Mouse (Mus musculus) neural tube, embryonic 12.5 days (tissue): ENCODE results near the gene Dok3. TPM values are rescaled to one million over a fixed set of nuclear protein-coding genes. Genes with fewer than 3 reads are reported as not detected.
A peak's percentile ranks its signal among the peaks of the same experiment; 100 is the strongest.
"Not testable (repeated sequence)": the region's sequence is repeated elsewhere in the genome, so short reads cannot be mapped to it uniquely, and the experiment has no call there.

Source experiments
- ATAC-seq: fragments of 200-750 bp; cut with Nextera tagmentation; 2 replicates; pipeline ENCODE4 v1.8.0; 2017; ENCODE audit warnings: low read depth, mild to moderate bottlenecking, moderate TSS enrichment, moderate library complexity; ENCODE audit not compliant: low FRiP score
- H3K27ac ChIP-seq: fragments of 300-500 bp; sonication (generic); 2 replicates; pipeline ENCODE4 v1.5.1; 2016
- H3K27me3 ChIP-seq: fragments of 300-500 bp; sonication (generic); replicated peaks from 2 replicates; pipeline ENCODE4 v1.6.1; 2016; ENCODE audit warnings: mild to moderate bottlenecking
- H3K36me3 ChIP-seq: fragments of 300-500 bp; sonication (generic); 2 replicates; pipeline ENCODE4 v1.6.1; 2016; ENCODE audit warnings: mild to moderate bottlenecking
- H3K4me1 ChIP-seq: fragments of 300-500 bp; sonication (generic); 2 replicates; pipeline ENCODE4 v1.6.1; 2016
- H3K4me2 ChIP-seq: fragments of 300-500 bp; sonication (generic); replicated peaks from 2 replicates; pipeline ENCODE4 v1.6.1; 2016; ENCODE audit warnings: mild to moderate bottlenecking
- H3K4me3 ChIP-seq: fragments of 300-500 bp; sonication (generic); 2 replicates; pipeline ENCODE4 v1.5.1; 2016
- H3K9ac ChIP-seq: fragments of 300-500 bp; sonication (generic); 2 replicates; pipeline ENCODE4 v1.6.1; 2016; ENCODE audit warnings: mild to moderate bottlenecking
- H3K9me3 ChIP-seq: fragments of 300-500 bp; sonication (generic); 2 replicates; pipeline ENCODE4 v1.6.1; 2016; ENCODE audit warnings: mild to moderate bottlenecking
- WGBS: fragments of 180-500 bp; shearing (Covaris S2); methylation state at CpG from one replicate; pipeline ENCODE4 v1.1.7; 2016; 5-methylcytosine and 5-hydroxymethylcytosine counted together
- polyA plus RNA-seq: library from polyadenylated mRNA; unstranded; fragments of >200 nt; fragmentation: Nextera tagmentation; extraction: Ambion mirVana; gene quantifications from 2 replicates; pipeline ENCODE4 v1.2.1, GENCODE M21; 2016

The Dok3 gene
- polyA plus RNA-seq, result 3.7 and 4.3 TPM in 2 replicates

DNA sequence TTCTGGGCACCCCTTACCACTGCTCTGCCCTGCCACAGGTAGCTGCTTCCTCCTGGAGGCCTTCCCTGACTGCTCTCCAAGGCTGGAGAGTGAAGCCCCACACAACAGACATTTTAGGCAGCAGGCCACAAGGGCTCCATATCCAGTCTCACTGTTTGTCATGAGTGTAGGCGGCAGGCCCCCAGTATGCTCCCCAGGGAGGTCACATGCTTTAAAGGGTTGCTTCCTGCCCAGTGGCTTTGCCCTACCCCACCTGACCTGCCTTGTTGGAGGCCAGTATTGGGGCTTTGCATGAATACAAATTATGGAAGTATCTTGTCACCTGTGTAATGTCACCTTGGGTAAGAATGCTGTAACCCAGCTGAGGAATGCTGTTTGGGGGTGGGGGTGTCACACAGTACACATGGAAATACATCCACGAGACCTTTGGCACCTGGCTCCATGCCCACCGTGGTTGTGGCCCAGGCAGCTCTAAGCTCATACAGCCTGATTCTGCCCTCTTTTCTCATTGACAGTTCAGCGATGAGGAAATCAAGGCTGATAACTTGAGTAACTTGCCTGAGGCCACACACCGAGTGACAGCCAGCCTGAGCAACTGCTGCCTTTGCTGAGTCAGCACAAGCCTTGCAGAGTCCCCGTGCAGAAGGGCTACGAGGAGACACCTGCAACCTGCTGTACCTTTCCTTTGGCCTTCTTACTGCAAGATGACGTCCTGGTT lies at the start of gene Dok3:
TSS of gene Dok3 (minus strand) at position 99 of the 718 bp plus-strand sequence.
- H3K4me2 ChIP-seq, result no peak within 1 kb of the TSS
- no peak for ATAC-seq
- no peaks in the 10 kb centered on the region for H3K27me3 ChIP-seq
- no peaks in the 10 kb centered on the region for H3K4me1 ChIP-seq
- 90% methylated on average over 8 of the region's 8 CpGs for WGBS
- peaks cover 54% of the 10 kb centered on the region for H3K36me3 ChIP-seq
- H3K9ac ChIP-seq, result no peak within 1 kb of the TSS
- no peak within 1 kb of the TSS for H3K27ac ChIP-seq
- H3K4me3 ChIP-seq, result no peak within 1 kb of the TSS
- no peaks in the 10 kb centered on the region for H3K9me3 ChIP-seq

DNA sequence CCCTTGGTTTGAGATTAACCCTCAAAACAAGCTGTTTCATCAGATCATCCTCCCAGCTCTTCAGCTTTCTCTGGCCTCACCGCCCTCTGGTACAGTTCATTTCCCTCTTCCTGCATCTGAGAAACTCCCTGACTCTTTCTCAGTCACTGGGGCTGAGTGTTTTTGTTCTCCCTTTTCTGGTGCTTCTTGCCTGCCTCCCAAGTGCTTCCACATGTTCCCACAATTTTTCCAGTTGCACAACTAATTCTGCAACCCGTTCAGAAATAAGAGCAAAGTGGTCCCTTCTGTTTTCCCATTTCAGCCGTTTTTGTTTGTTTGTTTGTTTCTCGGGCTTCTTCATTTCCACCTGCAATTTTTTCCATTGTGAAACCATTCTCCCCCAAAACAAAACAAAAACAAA lies 49.0 kb upstream of the Dok3 start:
- Histone ChIP-seq H3K4me2 (no peak overlapping the region), H3K27me3 (no peaks in the 10 kb centered on the region), H3K4me1 (no peaks in the 10 kb centered on the region), H3K9me3 (no peaks in the 10 kb centered on the region), H3K27ac (no peak overlapping the region), H3K36me3 (no peaks in the 10 kb centered on the region), H3K4me3 (no peak overlapping the region), H3K9ac (no peak overlapping the region)
- no peak for ATAC-seq
- WGBS, result 82% methylated on average over 4 of the region's 4 CpGs

DNA sequence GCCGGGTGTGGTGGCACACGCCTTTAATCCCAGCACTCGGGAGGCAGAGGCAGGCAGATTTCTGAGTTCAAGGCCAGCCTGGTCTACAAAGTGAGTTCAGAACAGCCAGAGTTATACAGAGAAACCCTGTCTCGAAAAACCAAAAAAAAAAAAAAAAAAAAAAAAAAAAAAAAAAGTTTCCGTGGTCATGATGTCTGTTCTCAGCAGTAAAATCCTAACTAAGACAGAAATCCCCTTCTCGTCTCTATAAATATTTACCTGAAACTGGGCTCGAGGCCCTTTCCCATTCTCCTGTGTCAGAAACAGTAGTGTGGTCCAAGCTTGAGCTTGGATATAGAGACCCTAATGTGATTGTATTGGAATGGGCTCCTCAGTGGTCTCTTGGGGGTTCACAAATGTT lies 47.8 kb upstream of the Dok3 start:
- H3K9me3 ChIP-seq, H3K27ac ChIP-seq, H3K27me3 ChIP-seq, H3K4me3 ChIP-seq, H3K4me2 ChIP-seq, H3K36me3 ChIP-seq, ATAC-seq, H3K4me1 ChIP-seq, H3K9ac ChIP-seq: not testable (repeated sequence)
- WGBS, result 86% methylated on average over 7 of the region's 7 CpGs

DNA sequence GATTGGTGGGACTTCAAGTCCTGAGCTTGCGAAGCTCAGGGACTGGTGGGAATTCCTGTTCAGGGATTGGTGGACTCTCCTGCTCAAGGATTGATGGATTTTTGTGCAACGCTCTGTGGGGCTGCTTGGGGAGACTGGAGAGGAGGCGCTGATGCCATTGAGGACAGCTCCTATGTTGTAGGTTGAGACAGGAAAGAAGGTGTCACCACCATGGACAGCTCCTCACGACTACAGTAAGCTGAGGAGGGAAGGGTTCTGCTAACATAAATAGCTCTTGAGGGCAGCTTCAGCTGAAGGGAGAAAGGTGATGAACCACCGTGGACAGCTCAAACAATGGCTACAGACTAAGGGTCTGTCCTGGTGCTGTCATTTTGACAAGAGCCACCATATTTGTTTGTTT lies 46.8 kb upstream of the Dok3 start:
- WGBS, result 66% methylated on average over 5 of the region's 5 CpGs
- Histone ChIP-seq H3K9ac (no peak overlapping the region), H3K4me3 (no peak overlapping the region)

DNA sequence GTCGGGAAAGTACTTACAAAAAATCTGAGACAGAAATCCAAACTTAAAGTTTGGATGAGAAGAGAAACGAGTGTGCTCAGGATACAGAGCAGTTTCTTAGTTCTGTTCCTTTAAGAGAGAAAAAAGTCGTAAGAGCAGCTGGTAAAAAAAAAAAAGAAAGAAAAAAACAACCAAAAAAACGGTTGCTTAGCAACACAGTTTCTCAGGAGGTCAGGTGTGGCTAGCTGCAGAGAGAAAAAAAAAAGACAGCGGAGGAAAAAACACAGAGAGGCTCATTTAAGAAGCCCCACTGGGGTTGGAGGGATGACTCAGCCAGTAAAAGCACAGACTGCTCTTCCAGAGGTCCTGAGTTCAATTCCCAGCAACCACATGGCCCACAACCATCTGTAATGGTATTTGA lies 45.2 kb upstream of the Dok3 start:
- Histone ChIP-seq H3K4me2 (no peak overlapping the region), H3K36me3 (no peaks in the 10 kb centered on the region), H3K9ac (no peak overlapping the region), H3K4me1 (peaks cover 12% of the 10 kb centered on the region), H3K4me3 (no peak overlapping the region), H3K9me3 (no peaks in the 10 kb centered on the region), H3K27me3 (no peaks in the 10 kb centered on the region), H3K27ac (no peak overlapping the region)
- WGBS, result 76% methylated on average over 5 of the region's 5 CpGs
- no peak for ATAC-seq

More for the DNA sequence above, 46.8 kb upstream of the Dok3 start:
- H3K27me3 ChIP-seq, result no peaks in the 10 kb centered on the region
- no peak for ATAC-seq
- H3K36me3 ChIP-seq, result no peaks in the 10 kb centered on the region
- H3K4me2 ChIP-seq, result no peak overlapping the region
- no peaks in the 10 kb centered on the region for H3K9me3 ChIP-seq
- H3K4me1 ChIP-seq, result peaks cover 5% of the 10 kb centered on the region; the same call in 1 of the 2 replicates
- H3K27ac ChIP-seq, result no peak overlapping the region

DNA sequence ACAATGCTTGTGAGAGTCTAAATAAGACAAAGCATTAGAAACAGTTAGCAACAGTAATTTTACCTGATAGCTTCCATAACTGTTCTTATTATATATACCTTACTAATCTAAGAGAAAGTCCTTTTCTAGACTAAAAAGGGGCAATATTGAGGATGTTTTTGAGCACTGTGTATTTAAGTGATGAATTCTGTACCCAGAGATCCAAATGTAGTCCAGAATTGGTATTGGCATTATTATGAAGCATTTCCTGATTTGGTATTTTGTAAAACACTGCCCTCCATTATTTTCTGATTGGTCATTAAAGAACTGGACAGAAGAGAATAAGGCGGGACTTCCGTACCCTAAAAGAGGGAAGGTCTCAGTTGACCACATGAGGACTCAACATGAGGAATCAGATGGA lies 44.3 kb upstream of the Dok3 start, which contains the start of gene Tmed9:
TSS of gene Tmed9 (plus strand) at position 301 of the 400 bp plus-strand sequence.
- Histone ChIP-seq H3K27ac (no peak within 1 kb of the TSS), H3K36me3 (no peaks in the 10 kb centered on the region), H3K9me3 (no peaks in the 10 kb centered on the region), H3K4me1 (peaks cover 17% of the 10 kb centered on the region), H3K4me2 (no peak within 1 kb of the TSS), H3K27me3 (no peaks in the 10 kb centered on the region), H3K9ac (no peak within 1 kb of the TSS), H3K4me3 (no peak within 1 kb of the TSS)
- WGBS, result 98% methylated on average over 2 of the region's 2 CpGs
- ATAC-seq, result no peak

DNA sequence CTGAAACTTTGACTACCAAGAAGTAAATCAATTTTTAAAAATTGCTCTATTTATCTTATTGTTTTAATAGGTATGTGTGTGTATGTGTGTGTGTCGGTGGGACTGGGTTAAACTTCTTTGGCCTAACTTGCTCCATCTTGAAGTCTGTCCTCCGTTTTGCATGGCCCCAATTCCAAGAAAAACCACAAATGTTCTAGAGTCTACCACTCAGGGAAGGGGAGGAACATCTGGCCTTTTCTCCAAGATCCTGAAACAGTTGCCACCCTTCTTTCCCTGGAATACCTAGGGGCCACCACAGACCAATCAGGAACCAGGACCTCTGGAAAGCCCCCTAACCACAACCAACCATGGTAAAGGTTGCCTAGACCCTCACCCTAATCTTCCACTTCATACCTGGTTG lies 42.9 kb upstream of the Dok3 start:
- no peak overlapping the region for H3K4me3 ChIP-seq
- no peak overlapping the region for H3K27ac ChIP-seq
- peaks cover 7% of the 10 kb centered on the region for H3K36me3 ChIP-seq
- peaks cover 23% of the 10 kb centered on the region for H3K4me1 ChIP-seq
- no peaks in the 10 kb centered on the region for H3K27me3 ChIP-seq
- ATAC-seq, result no peak
- WGBS, result 83% methylated on average over 2 of the region's 2 CpGs
- no peak overlapping the region for H3K9ac ChIP-seq
- H3K4me2 ChIP-seq, result peak overlapping the region; percentile 5; the same call in 1 of the 2 replicates
- H3K9me3 ChIP-seq, result no peaks in the 10 kb centered on the region

DNA sequence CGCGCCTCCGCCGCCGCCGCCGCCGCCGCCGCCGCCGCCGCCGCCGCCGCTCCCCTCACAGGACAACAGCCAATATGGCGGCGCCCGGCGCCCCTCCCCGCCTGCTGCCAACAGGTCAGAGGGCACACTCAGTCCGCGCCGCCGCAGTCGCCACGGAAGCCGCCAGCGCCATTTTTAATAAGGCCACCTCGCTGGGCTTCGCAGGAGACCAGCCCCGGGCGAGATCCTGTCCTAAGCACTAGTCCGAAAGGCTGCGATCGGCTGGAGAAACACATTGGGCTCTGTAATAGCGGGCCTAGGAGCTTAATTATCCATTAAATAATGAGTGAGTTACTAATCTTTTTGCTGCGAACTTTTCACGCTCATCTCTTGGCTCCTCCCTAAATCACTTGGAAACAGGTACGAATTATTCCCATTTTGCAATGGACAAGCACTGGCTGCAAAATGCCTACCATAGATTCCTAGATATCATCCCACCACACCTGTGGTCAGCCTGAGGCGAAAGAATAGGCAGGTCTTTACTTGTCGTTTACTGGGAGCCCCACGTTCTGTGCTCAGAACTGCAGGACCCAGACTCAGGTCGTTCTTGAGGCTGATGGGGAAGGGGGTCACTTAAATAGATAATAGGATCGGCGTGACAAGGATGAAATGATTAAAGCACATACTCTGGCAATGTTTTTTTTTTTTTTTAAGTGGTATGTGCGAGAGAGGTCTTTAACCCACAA lies 42.1 kb upstream of the Dok3 start, which contains the start of gene Fam193b:
TSS of gene Fam193b (minus strand) at position 94 of the 725 bp plus-strand sequence.
- Histone ChIP-seq H3K36me3 (peaks cover 11% of the 10 kb centered on the region), H3K4me2 (peak within 1 kb of the TSS; percentile 94), H3K4me3 (peak within 1 kb of the TSS; percentile 92), H3K9me3 (no peaks in the 10 kb centered on the region), H3K9ac (peak within 1 kb of the TSS; percentile 98), H3K4me1 (peaks cover 23% of the 10 kb centered on the region), H3K27ac (peak within 1 kb of the TSS; percentile 70), H3K27me3 (no peaks in the 10 kb centered on the region)
- WGBS, result 2% methylated on average over 42 of the region's 47 CpGs
- ATAC-seq, result peak; percentile 92

DNA sequence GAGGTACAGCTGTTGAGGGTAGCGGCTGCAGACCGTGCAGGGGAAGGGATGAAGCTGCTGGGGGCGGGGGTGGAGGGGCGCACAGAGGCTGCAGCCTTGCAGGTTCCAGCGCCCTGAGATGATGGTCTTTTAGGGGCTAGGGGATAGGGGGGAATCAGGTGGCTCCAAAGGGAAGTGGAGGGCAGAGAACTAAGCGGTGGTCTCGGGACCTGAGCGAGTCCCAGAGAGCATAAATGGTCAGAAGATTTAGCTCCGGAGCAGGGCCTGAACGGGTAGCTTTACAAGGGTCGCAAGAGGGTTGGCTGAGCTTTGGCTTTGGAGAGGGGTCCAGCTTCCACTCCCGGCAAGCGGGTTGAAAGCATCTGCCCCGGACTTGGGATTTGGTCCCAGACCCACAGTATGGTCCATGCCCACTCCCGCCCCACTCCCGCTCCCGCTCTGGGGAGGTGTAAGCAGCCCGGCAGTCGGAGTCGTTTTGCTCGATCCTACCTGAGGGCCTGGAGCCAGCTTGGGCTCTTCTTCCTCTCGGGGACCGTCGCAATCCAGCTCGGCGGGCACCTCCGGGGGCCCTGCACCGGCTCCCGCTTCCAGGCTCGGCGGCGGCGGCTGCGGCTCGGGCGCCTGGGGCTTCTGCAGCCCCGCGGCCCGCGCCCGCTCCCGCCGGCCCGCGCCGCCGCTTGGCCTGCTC lies 41.3 kb upstream of the Dok3 start:
- H3K9ac ChIP-seq, result peak overlapping the region; percentile 98
- peak overlapping the region; percentile 70 for H3K27ac ChIP-seq
- H3K4me3 ChIP-seq, result peak overlapping the region; percentile 92
- H3K27me3 ChIP-seq, result no peaks in the 10 kb centered on the region
- peaks cover 17% of the 10 kb centered on the region for H3K36me3 ChIP-seq
- peak; percentile 81 for ATAC-seq
- H3K9me3 ChIP-seq, result no peaks in the 10 kb centered on the region
- WGBS, result under 1% methylated on average over 47 of the region's 47 CpGs
- peaks cover 23% of the 10 kb centered on the region for H3K4me1 ChIP-seq
- peak overlapping the region; percentile 94 for H3K4me2 ChIP-seq

DNA sequence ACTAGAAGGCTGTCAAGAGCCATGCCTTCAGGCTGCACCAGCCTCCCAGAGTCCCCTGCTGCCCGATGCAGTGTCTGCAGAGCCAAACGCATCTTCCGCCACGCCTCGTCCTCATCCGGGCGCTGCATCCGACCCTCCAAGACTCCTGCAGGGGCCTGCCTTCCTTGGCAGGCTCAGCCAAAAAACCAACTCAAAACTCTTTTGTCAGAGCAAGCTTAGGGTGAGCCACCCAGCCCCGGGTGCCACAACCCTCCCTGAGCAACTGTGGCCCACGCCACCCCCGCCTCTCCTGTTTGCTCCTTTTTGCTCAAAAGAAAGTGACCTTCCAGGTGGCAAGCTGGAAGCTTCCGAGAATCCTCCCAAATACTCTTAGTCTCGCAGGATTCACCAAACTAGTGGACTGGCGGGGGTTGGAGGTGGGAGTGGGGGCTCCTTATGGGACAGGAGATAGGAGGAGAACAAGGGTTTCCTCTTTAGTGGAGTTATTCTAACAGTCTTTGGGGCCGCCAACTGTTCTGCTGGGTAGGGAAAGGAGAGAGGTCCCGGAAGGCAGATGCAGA lies 40.7 kb upstream of the Dok3 start:
- H3K9ac ChIP-seq, result peak overlapping the region; percentile 98
- 4% methylated on average over 16 of the region's 16 CpGs for WGBS
- no peaks in the 10 kb centered on the region for H3K27me3 ChIP-seq
- H3K4me3 ChIP-seq, result peak overlapping the region; percentile 92
- peaks cover 19% of the 10 kb centered on the region for H3K36me3 ChIP-seq
- no peaks in the 10 kb centered on the region for H3K9me3 ChIP-seq
- H3K4me2 ChIP-seq, result peak overlapping the region; percentile 94
- ATAC-seq, result no peak
- 0 out of 2 replicates have a peak overlapping the region, but pooled peaks have one; percentile 70 for H3K27ac ChIP-seq
- H3K4me1 ChIP-seq, result peaks cover 23% of the 10 kb centered on the region

DNA sequence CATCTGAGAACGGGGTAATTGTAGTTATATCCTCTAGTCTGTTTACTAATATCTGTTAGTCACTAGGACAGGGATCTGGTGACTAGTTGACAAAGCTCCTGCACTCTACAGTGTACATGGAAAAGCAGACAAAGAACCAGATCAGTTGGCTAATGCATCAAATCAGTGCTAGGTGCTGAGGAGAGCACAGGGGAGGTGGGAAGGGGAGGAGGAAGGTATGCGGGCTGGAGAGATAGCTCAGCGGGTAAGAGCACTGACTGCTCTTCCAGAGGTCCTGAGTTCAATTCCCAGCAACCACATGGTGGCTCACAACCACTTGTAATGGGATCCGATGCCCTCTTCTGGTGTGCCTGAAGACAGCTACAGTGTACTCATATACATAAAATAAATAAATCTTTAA lies 39.4 kb upstream of the Dok3 start:
- H3K4me1 ChIP-seq, result peaks cover 23% of the 10 kb centered on the region
- ATAC-seq, H3K4me2 ChIP-seq, H3K27ac ChIP-seq, H3K9me3 ChIP-seq, H3K4me3 ChIP-seq, H3K27me3 ChIP-seq, H3K9ac ChIP-seq: not testable (repeated sequence)
- peaks cover 19% of the 10 kb centered on the region for H3K36me3 ChIP-seq
- 88% methylated on average over 4 of the region's 4 CpGs for WGBS

DNA sequence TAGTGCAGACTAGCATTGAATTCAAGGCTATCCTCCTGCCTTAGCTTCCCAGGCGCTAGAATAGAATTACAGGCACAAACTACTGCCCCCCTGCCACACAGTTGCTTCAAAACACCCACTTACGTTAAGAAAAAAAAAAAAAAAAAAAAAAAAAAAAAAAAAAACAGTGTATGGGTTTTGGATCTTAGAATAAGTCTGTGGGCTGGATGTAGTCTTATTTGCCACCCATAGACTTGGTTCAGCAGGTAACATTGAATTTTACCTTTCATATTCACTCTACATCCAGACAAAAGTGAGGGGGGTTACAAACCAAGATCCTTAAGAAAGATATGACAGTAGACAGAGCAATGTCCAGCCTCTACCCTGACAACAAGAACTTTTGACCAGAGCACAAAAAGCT lies 38.9 kb upstream of the Dok3 start:
- H3K36me3 ChIP-seq, result peaks cover 19% of the 10 kb centered on the region
- no peak overlapping the region for H3K27ac ChIP-seq
- H3K9ac ChIP-seq, result no peak overlapping the region
- H3K4me1 ChIP-seq, result peaks cover 23% of the 10 kb centered on the region
- WGBS, result 93% methylated on average over 2 of the region's 2 CpGs
- H3K4me3 ChIP-seq, result no peak overlapping the region
- no peaks in the 10 kb centered on the region for H3K9me3 ChIP-seq
- no peak for ATAC-seq
- no peak overlapping the region for H3K4me2 ChIP-seq
- H3K27me3 ChIP-seq, result no peaks in the 10 kb centered on the region
